In the genomic region with DNA sequence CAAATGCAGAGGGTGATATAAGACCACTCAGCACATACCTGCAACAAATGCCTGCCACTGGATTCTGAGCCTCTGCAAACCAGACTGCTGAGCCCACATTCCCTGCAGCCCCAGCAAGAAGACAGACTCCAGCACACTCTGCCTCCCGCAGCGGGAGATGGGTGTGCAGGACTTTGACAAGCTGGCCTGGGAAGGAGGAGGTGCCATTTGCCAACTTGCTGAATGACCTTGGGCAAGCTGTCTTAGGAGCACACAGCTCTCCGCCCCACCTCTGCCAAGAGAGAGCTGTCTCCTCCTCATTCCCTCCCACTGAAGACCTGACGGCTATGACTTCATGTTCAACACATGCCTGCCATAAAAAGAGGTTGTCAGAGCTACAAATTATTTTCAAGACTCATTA, we compare ENCODE assay signal across 17 mouse cellular contexts.
DNase-seq lines count a peak whose midpoint lies in the region; ATAC-seq lines count a peak whose summit lies in the region.
"Had no signal": no experiment of that assay in that cellular context is flagged by ENCODE, and none has a peak within 500 bp of the region (broad histone marks: within the 10 kb centered on the region; RNA-seq: fewer than 3 reads in every experiment).

No protein-coding gene starts in this region.

- 37% methylated on average over 4 of the region's 4 CpGs for WGBS in kidney, embryonic 15.5 days
- whole genome bisulfite sequencing in midbrain, embryonic 10.5 days = 84% methylated on average over 4 of the region's 4 CpGs
- 70% methylated on average over 4 of the region's 4 CpGs for WGBS in forebrain, embryonic 14.5 days

- no peak overlapping the region for H3K27ac ChIP-seq in kidney, embryonic 15.5 days
- no peak overlapping the region for H3K27ac ChIP-seq in midbrain, embryonic 10.5 days (replicated peaks)
- no peak overlapping the region for H3K27ac ChIP-seq in forebrain, embryonic 14.5 days (ENCODE audit: low read depth, low read length)
- H3K27ac ChIP-seq: heart, embryonic 13.5 days; hindbrain, embryonic 14.5 days; left cerebral cortex, adult 2 months; liver, embryonic 12.5 days; midbrain, embryonic 15.5 days had no signal

- H3K9me3 ChIP-seq in kidney, embryonic 15.5 days (replicated peaks) = no peaks in the 10 kb centered on the region
- no peaks in the 10 kb centered on the region for H3K9me3 ChIP-seq in midbrain, embryonic 10.5 days (replicated peaks)
- no peaks in the 10 kb centered on the region for H3K9me3 ChIP-seq in forebrain, embryonic 14.5 days (replicated peaks; ENCODE audit: control insufficient read depth, low read length)
- H3K9me3 ChIP-seq: heart, embryonic 13.5 days; liver, embryonic 12.5 days; midbrain, embryonic 15.5 days had no signal

- H3K4me2 ChIP-seq in kidney, embryonic 15.5 days = no peak overlapping the region
- H3K4me2 ChIP-seq in forebrain, embryonic 14.5 days (ENCODE audit: low read length) = no peak overlapping the region
- H3K4me2 ChIP-seq: heart, embryonic 13.5 days; hindbrain, embryonic 14.5 days; liver, embryonic 12.5 days; midbrain, embryonic 15.5 days had no signal

- H3K4me3 ChIP-seq in kidney, embryonic 15.5 days (replicated peaks) = no peak overlapping the region
- no peak overlapping the region for H3K4me3 ChIP-seq in midbrain, embryonic 10.5 days
- H3K4me3 ChIP-seq in forebrain, embryonic 14.5 days (ENCODE audit: low read depth, low read length) = no peak overlapping the region
- H3K4me3 ChIP-seq: heart, embryonic 13.5 days; left cerebral cortex, adult 2 months; liver, embryonic 12.5 days; midbrain, embryonic 15.5 days had no signal

- DNase-seq in adrenal gland, postnatal 10 days = peak; percentile 26
- no peak for DNase-seq in adrenal gland, adult 18-20 months (ENCODE audit: low spot score in 2 of 2)
- peak; percentile 2 to 3 for DNase-seq in kidney, adult 8-10 months
- peak; percentile 8 for DNase-seq in adrenal gland, postnatal 25 days
- peak; percentile 2 to 45 for DNase-seq in kidney, postnatal 25 days
- DNase-seq in midbrain, embryonic 10.5 days (ENCODE audit: low spot score) = no peak
- DNase-seq in forebrain, embryonic 14.5 days (ENCODE audit: low spot score) = no peak
- DNase-seq: cerebellum, postnatal 36 days; lung, postnatal 14 days; spleen, adult 18-20 months; thymus, postnatal 25 days had no signal

- no peak overlapping the region for H3K9ac ChIP-seq in kidney, embryonic 15.5 days
- no peak overlapping the region for H3K9ac ChIP-seq in forebrain, embryonic 14.5 days (ENCODE audit: low read length)
- H3K9ac ChIP-seq: heart, embryonic 13.5 days; hindbrain, embryonic 14.5 days; liver, embryonic 12.5 days; midbrain, embryonic 15.5 days had no signal

- no peaks in the 10 kb centered on the region for H3K36me3 ChIP-seq in kidney, embryonic 15.5 days
- no peaks in the 10 kb centered on the region for H3K36me3 ChIP-seq in midbrain, embryonic 10.5 days
- no peaks in the 10 kb centered on the region for H3K36me3 ChIP-seq in forebrain, embryonic 14.5 days (ENCODE audit: control insufficient read depth, insufficient read depth, low read length)
- H3K36me3 ChIP-seq: heart, embryonic 13.5 days; liver, embryonic 12.5 days; midbrain, embryonic 15.5 days had no signal

- 0 out of 2 replicates have a peak, but pooled peaks cover 12% of the 10 kb centered on the region for H3K4me1 ChIP-seq in kidney, embryonic 15.5 days
- peaks cover 18% of the 10 kb centered on the region for H3K4me1 ChIP-seq in midbrain, embryonic 10.5 days
- H3K4me1 ChIP-seq in forebrain, embryonic 14.5 days (ENCODE audit: control insufficient read depth, insufficient read depth, low read length) = peaks cover 4% of the 10 kb centered on the region; the same call in 1 of the 2 replicates
- H3K4me1 ChIP-seq: heart, embryonic 13.5 days; liver, embryonic 12.5 days had no signal

- no peak for ATAC-seq in kidney, embryonic 15.5 days (replicated peaks; ENCODE audit: low FRiP score)
- ATAC-seq in forebrain, embryonic 14.5 days = no peak
- ATAC-seq: liver, embryonic 12.5 days; midbrain, embryonic 15.5 days had no signal

- H3K27me3 ChIP-seq in kidney, embryonic 15.5 days = no peaks in the 10 kb centered on the region
- peaks cover 16% of the 10 kb centered on the region for H3K27me3 ChIP-seq in midbrain, embryonic 10.5 days (ENCODE audit: low read depth, poor library complexity, severe bottlenecking)
- H3K27me3 ChIP-seq in forebrain, embryonic 14.5 days (replicated peaks; ENCODE audit: control insufficient read depth, insufficient read depth, low read length) = no peaks in the 10 kb centered on the region
- H3K27me3 ChIP-seq: heart, embryonic 13.5 days; liver, embryonic 12.5 days; midbrain, embryonic 15.5 days had no signal

Comparison
In these comparisons a context has a peak if more than half of its experiments do, and no peak if none do; other contexts are left out.
1. DNase-seq: peak in adrenal gland, postnatal 10 days (single experiment), kidney, adult 8-10 months (2 of 2), adrenal gland, postnatal 25 days (single experiment) and kidney, postnatal 25 days (2 of 2); none in adrenal gland, adult 18-20 months (0 of 2), midbrain, embryonic 10.5 days (single experiment) and forebrain, embryonic 14.5 days (single experiment).